In the genomic region with DNA sequence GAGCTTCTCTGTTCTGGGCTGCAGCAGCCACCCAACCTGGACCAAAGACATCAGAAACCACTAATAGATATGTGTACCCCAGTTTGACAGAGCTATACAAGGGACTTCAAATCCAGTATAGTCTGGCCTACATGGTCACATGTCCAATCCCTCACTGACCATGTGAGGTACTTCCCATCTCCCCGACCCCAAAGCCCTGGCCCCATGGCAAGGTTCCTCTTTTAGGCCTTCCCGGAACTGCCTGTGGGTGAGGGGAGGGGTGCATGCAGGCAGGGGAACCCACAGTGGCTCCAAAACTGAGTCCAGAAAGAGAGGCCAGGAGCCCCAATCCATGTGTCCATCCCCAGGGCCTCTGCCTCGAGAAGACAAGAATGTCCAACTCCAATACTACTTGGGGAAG, we compare ENCODE assay signal across 8 mouse cellular contexts. TPM values are rescaled to one million over a fixed set of nuclear protein-coding genes. Genes with fewer than 3 reads are reported as not detected.
DNase-seq lines count a peak whose midpoint lies in the region; ATAC-seq and TF ChIP-seq lines count a peak whose summit lies in the region.
"Had no signal": no experiment of that assay in that cellular context is flagged by ENCODE, and none has a peak within 500 bp of the region (broad histone marks: within the 10 kb centered on the region; RNA-seq: fewer than 3 reads in every experiment).

No protein-coding gene starts in this region.

- H3K9ac ChIP-seq in liver, embryonic 11.5 days (ENCODE audit: low read depth, low read length) = no peak overlapping the region
- H3K9ac ChIP-seq in embryonic facial prominence, embryonic 13.5 days = no peak overlapping the region
- H3K9ac ChIP-seq in limb, embryonic 13.5 days = peak overlapping the region; percentile 53

- peak; percentile 53 for DNase-seq in liver
- no peak for DNase-seq in liver, embryonic 11.5 days (ENCODE audit: low spot score)
- no peak for DNase-seq in testis, postnatal 10 days (ENCODE audit: low spot score)
- DNase-seq in right cerebral cortex, adult 18-20 months = no peak

- peaks cover 9% of the 10 kb centered on the region; the same call in 1 of the 2 replicates for H3K36me3 ChIP-seq in liver, embryonic 11.5 days (ENCODE audit: control insufficient read depth, insufficient read depth, low read length)
- H3K36me3 ChIP-seq in embryonic facial prominence, embryonic 13.5 days = peaks cover 65% of the 10 kb centered on the region
- peaks cover 65% of the 10 kb centered on the region for H3K36me3 ChIP-seq in limb, embryonic 13.5 days
- no peaks in the 10 kb centered on the region for H3K36me3 ChIP-seq in small intestine, adult 2 months (ENCODE audit: control insufficient read depth, insufficient read depth, low read length)

- no peak for TF ChIP-seq POLR2A in small intestine, adult 2 months (IDR thresholded peaks at IDR 0.05; ENCODE audit: low read depth, low read length)

- no peak overlapping the region for H3K4me2 ChIP-seq in liver, embryonic 11.5 days
- H3K4me2 ChIP-seq in embryonic facial prominence, embryonic 13.5 days = peak overlapping the region; percentile 51
- H3K4me2 ChIP-seq in limb, embryonic 13.5 days (replicated peaks) = peak overlapping the region; percentile 52

- TF ChIP-seq CTCF in small intestine, adult 2 months (IDR thresholded peaks at IDR 0.05; ENCODE audit: extremely low read depth, insufficient read length, insufficient replicate concordance, low read depth, low read length) = no peak

- H3K9me3 ChIP-seq in liver, embryonic 11.5 days (ENCODE audit: control insufficient read depth, low read length) = no peaks in the 10 kb centered on the region
- H3K9me3 ChIP-seq in embryonic facial prominence, embryonic 13.5 days = no peaks in the 10 kb centered on the region
- H3K9me3 ChIP-seq in limb, embryonic 13.5 days = no peaks in the 10 kb centered on the region

- no peak overlapping the region for H3K27ac ChIP-seq in liver, embryonic 11.5 days (ENCODE audit: low read depth, low read length)
- H3K27ac ChIP-seq in embryonic facial prominence, embryonic 13.5 days = peak overlapping the region; percentile 93
- peak overlapping the region; percentile 88 for H3K27ac ChIP-seq in limb, embryonic 13.5 days
- H3K27ac ChIP-seq in small intestine, adult 2 months (ENCODE audit: insufficient read depth, low read depth, low read length) = peak overlapping the region; percentile 58

- no peak for ATAC-seq in liver, embryonic 11.5 days (replicated peaks; ENCODE audit: low FRiP score)
- ATAC-seq in embryonic facial prominence, embryonic 13.5 days (ENCODE audit: insufficient number of reproducible peaks, insufficient read depth, low FRiP score, low TSS enrichment, low read depth) = no peak
- no peak for ATAC-seq in limb, embryonic 13.5 days (ENCODE audit: low FRiP score, low read depth)

- peaks cover 58% of the 10 kb centered on the region for H3K4me1 ChIP-seq in liver, embryonic 11.5 days (replicated peaks; ENCODE audit: control insufficient read depth, insufficient read depth, low read length)
- peaks cover 76% of the 10 kb centered on the region for H3K4me1 ChIP-seq in embryonic facial prominence, embryonic 13.5 days
- H3K4me1 ChIP-seq in limb, embryonic 13.5 days = peaks cover 69% of the 10 kb centered on the region
- H3K4me1 ChIP-seq in small intestine, adult 2 months (ENCODE audit: control insufficient read depth, insufficient read depth, insufficient read length, low read length) = peaks cover 3% of the 10 kb centered on the region

- WGBS in liver, embryonic 11.5 days = 44% methylated on average over 3 of the region's 3 CpGs
- 38% methylated on average over 3 of the region's 3 CpGs for WGBS in embryonic facial prominence, embryonic 13.5 days
- 60% methylated on average over 3 of the region's 3 CpGs for WGBS in limb, embryonic 13.5 days
- 66% methylated on average over 3 of the region's 3 CpGs for WGBS in small intestine, adult 2 months

- H3K4me3 ChIP-seq in liver, embryonic 11.5 days (ENCODE audit: low read depth, low read length) = no peak overlapping the region
- H3K4me3 ChIP-seq in embryonic facial prominence, embryonic 13.5 days = 0 out of 2 replicates have a peak overlapping the region, but pooled peaks have one; percentile 19
- H3K4me3 ChIP-seq in limb, embryonic 13.5 days = no peak overlapping the region
- no peak overlapping the region for H3K4me3 ChIP-seq in small intestine, adult 2 months (ENCODE audit: low read depth, low read length)
- H3K4me3 ChIP-seq: myocyte had no signal

- H3K27me3 ChIP-seq in liver, embryonic 11.5 days (replicated peaks; ENCODE audit: control insufficient read depth, insufficient read depth, low read length) = no peaks in the 10 kb centered on the region
- no peaks in the 10 kb centered on the region for H3K27me3 ChIP-seq in embryonic facial prominence, embryonic 13.5 days
- H3K27me3 ChIP-seq in limb, embryonic 13.5 days = no peaks in the 10 kb centered on the region
- H3K27me3 ChIP-seq in small intestine, adult 2 months (ENCODE audit: control insufficient read depth, insufficient read depth, low read length) = no peaks in the 10 kb centered on the region

RNA-seq across cellular contexts. Expression of gene Ttyh3, which starts 6.8 kb away (rescaled TPM):
- 24.3 and 26.5 TPM in 2 replicates for polyA plus RNA-seq in liver, embryonic 11.5 days (2014; fragmentation: Nextera tagmentation; extraction: Ambion mirVana)
- 45.0 and 47.6 TPM in 2 replicates for polyA plus RNA-seq in embryonic facial prominence, embryonic 13.5 days (2015; fragmentation: Nextera tagmentation; extraction: Ambion mirVana)
- polyA plus RNA-seq in limb, embryonic 13.5 days (2015; fragmentation: Nextera tagmentation; extraction: Ambion mirVana) = 39.0 and 42.1 TPM in 2 replicates
- polyA plus RNA-seq in small intestine, adult 2 months (2012; rRNA removed) = 35.3 and 72.5 TPM in 2 replicates

RNA-seq across cellular contexts. Expression of gene Lfng, which starts 35.0 kb away (rescaled TPM):
- 10.6 and 11.0 TPM in 2 replicates for polyA plus RNA-seq in liver, embryonic 11.5 days (2014; fragmentation: Nextera tagmentation; extraction: Ambion mirVana)
- 20.6 and 21.8 TPM in 2 replicates for polyA plus RNA-seq in embryonic facial prominence, embryonic 13.5 days (2015; fragmentation: Nextera tagmentation; extraction: Ambion mirVana)
- 13.4 and 13.5 TPM in 2 replicates for polyA plus RNA-seq in limb, embryonic 13.5 days (2015; fragmentation: Nextera tagmentation; extraction: Ambion mirVana)
- 25.6 and 29.9 TPM in 2 replicates for polyA plus RNA-seq in small intestine, adult 2 months (2012; rRNA removed)
